Mouse (Mus musculus) spleen, adult 12 weeks (tissue): ENCODE data around the gene Olfr1323.

ENCODE experiments used
- DNase-seq: peaks from one replicate; pipeline ENCODE4 v3.0.0; 2022; ENCODE audit warnings: low spot score

Olfr1323 gene

GRCm38 (mm10) chrX:50019259-50019658 is at the start of gene Olfr1323:
Gene Olfr1323 (minus strand): TSS chrX:50019359.
- DNase-seq = no peak

GRCm38 (mm10) chrX:50012242-50012641 is 6.9 kb downstream of the Olfr1323 start:
- DNase-seq = no peak
